Mouse (Mus musculus) midbrain, embryonic 13.5 days (tissue): Measurements from ENCODE around the gene Atp6v0e. TPM values are rescaled to one million over a fixed set of nuclear protein-coding genes. Genes with fewer than 3 reads are reported as not detected.

Source experiments
- ATAC-seq: fragments of 200-750 bp; cut with Nextera tagmentation; 2 replicates; pipeline ENCODE4 v1.8.0; 2017; ENCODE audit warnings: mild to moderate bottlenecking, moderate TSS enrichment, moderate library complexity
- H3K27ac ChIP-seq: fragments of 300-500 bp; sonication (generic); 2 replicates; pipeline ENCODE4 v1.5.1; 2015; ENCODE audit warnings: inconsistent platforms, mild to moderate bottlenecking, moderate library complexity
- H3K27me3 ChIP-seq: fragments of 300-500 bp; sonication (generic); 2 replicates; pipeline ENCODE4 v1.6.1; 2015; ENCODE audit warnings: mild to moderate bottlenecking, inconsistent platforms
- H3K36me3 ChIP-seq: fragments of 300-500 bp; sonication (generic); 2 replicates; pipeline ENCODE4 v1.6.1; 2015; ENCODE audit warnings: mild to moderate bottlenecking, inconsistent platforms
- H3K4me1 ChIP-seq: fragments of 300-500 bp; sonication (generic); replicated peaks from 2 replicates; pipeline ENCODE4 v1.6.1; 2015; ENCODE audit warnings: inconsistent platforms
- H3K4me2 ChIP-seq: fragments of 300-500 bp; sonication (generic); replicated peaks from 2 replicates; pipeline ENCODE4 v1.6.1; 2015; ENCODE audit warnings: moderate library complexity, mild to moderate bottlenecking, inconsistent platforms
- H3K4me3 ChIP-seq: fragments of 300-500 bp; sonication (generic); replicated peaks from 2 replicates; pipeline ENCODE4 v1.5.1; 2015; ENCODE audit warnings: mild to moderate bottlenecking, inconsistent platforms
- H3K9ac ChIP-seq: fragments of 300-500 bp; sonication (generic); replicated peaks from 2 replicates; pipeline ENCODE4 v1.6.1; 2015; ENCODE audit warnings: mild to moderate bottlenecking, inconsistent platforms
- H3K9me3 ChIP-seq: fragments of 300-500 bp; sonication (generic); 2 replicates; pipeline ENCODE4 v1.6.1; 2016; ENCODE audit warnings: mild to moderate bottlenecking, inconsistent platforms
- WGBS: fragments of 180-500 bp; shearing (Covaris S2); methylation state at CpG from one replicate; pipeline ENCODE4 v1.1.7; 2015; 5-methylcytosine and 5-hydroxymethylcytosine counted together
- polyA plus RNA-seq: library from polyadenylated mRNA; unstranded; fragments of >200 nt; fragmentation: Nextera tagmentation; extraction: Ambion mirVana; gene quantifications from 2 replicates; pipeline ENCODE4 v1.2.1, GENCODE M21; 2015

The Atp6v0e gene
- polyA plus RNA-seq, 1 experiment from 2014 or later = 105 TPM

- no peak overlapping the region for H3K4me3 ChIP-seq
- H3K9ac ChIP-seq = no peak overlapping the region
- H3K27me3 ChIP-seq = no peaks in the 10 kb centered on the region
- no peak overlapping the region for H3K27ac ChIP-seq
- WGBS = 97% methylated on average over 2 of the region's 2 CpGs
- no peaks in the 10 kb centered on the region for H3K4me1 ChIP-seq
- no peaks in the 10 kb centered on the region for H3K9me3 ChIP-seq
- H3K36me3 ChIP-seq = peaks cover 91% of the 10 kb centered on the region
- ATAC-seq = no peak
- no peak overlapping the region for H3K4me2 ChIP-seq
Measured at GRCm38 (mm10) chr17:26625521-26626010, 37.5 kb upstream of the Atp6v0e start.

- no peaks in the 10 kb centered on the region for H3K27me3 ChIP-seq
- H3K9me3 ChIP-seq = no peaks in the 10 kb centered on the region
- no peak overlapping the region for H3K27ac ChIP-seq
- H3K4me2 ChIP-seq = no peak overlapping the region
- H3K36me3 ChIP-seq = peaks cover 98% of the 10 kb centered on the region
- no peak for ATAC-seq
- H3K4me1 ChIP-seq = no peaks in the 10 kb centered on the region
- no peak overlapping the region for H3K9ac ChIP-seq
- 90% methylated on average over 6 of the region's 6 CpGs for WGBS
- H3K4me3 ChIP-seq = no peak overlapping the region
Measured at GRCm38 (mm10) chr17:26628479-26628878, 34.6 kb upstream of the Atp6v0e start.

GRCm38 (mm10) chr17:26628936-26629335 lies 34.1 kb upstream of the Atp6v0e start:
- 90% methylated on average over 3 of the region's 3 CpGs for WGBS
- H3K4me2 ChIP-seq = no peak overlapping the region
- ATAC-seq = no peak
- no peak overlapping the region for H3K9ac ChIP-seq
- no peak overlapping the region for H3K4me3 ChIP-seq
- no peaks in the 10 kb centered on the region for H3K27me3 ChIP-seq
- no peaks in the 10 kb centered on the region for H3K9me3 ChIP-seq
- peaks cover 97% of the 10 kb centered on the region for H3K36me3 ChIP-seq
- H3K27ac ChIP-seq = no peak overlapping the region
- no peaks in the 10 kb centered on the region for H3K4me1 ChIP-seq

- peaks cover 97% of the 10 kb centered on the region for H3K36me3 ChIP-seq
- ATAC-seq = no peak
- no peak overlapping the region for H3K27ac ChIP-seq
- H3K4me2 ChIP-seq = no peak overlapping the region
- 94% methylated on average over 8 of the region's 8 CpGs for WGBS
- H3K9ac ChIP-seq = no peak overlapping the region
- H3K4me1 ChIP-seq = no peaks in the 10 kb centered on the region
- no peaks in the 10 kb centered on the region for H3K9me3 ChIP-seq
- no peak overlapping the region for H3K4me3 ChIP-seq
- no peaks in the 10 kb centered on the region for H3K27me3 ChIP-seq
Measured at GRCm38 (mm10) chr17:26631811-26632327, 31.2 kb upstream of the Atp6v0e start.

GRCm38 (mm10) chr17:26633186-26633585 lies 29.8 kb upstream of the Atp6v0e start:
- 90% methylated on average over 9 of the region's 9 CpGs for WGBS
- H3K27me3 ChIP-seq = no peaks in the 10 kb centered on the region
- no peak for ATAC-seq
- H3K36me3 ChIP-seq = peaks cover 86% of the 10 kb centered on the region
- H3K9ac ChIP-seq = no peak overlapping the region
- H3K9me3 ChIP-seq = no peaks in the 10 kb centered on the region
- no peak overlapping the region for H3K27ac ChIP-seq
- H3K4me3 ChIP-seq = no peak overlapping the region
- no peak overlapping the region for H3K4me2 ChIP-seq
- no peaks in the 10 kb centered on the region for H3K4me1 ChIP-seq

- Histone ChIP-seq H3K4me3 (no peak overlapping the region), H3K27me3 (no peaks in the 10 kb centered on the region), H3K9ac (no peak overlapping the region), H3K4me1 (no peaks in the 10 kb centered on the region), H3K36me3 (peaks cover 81% of the 10 kb centered on the region), H3K9me3 (no peaks in the 10 kb centered on the region), H3K4me2 (no peak overlapping the region), H3K27ac (no peak overlapping the region)
- no peak for ATAC-seq
- WGBS = 93% methylated on average over 9 of the region's 9 CpGs
Measured at GRCm38 (mm10) chr17:26633926-26634325, 29.1 kb upstream of the Atp6v0e start.

GRCm38 (mm10) chr17:26634539-26634938 lies 28.5 kb upstream of the Atp6v0e start:
- Histone ChIP-seq H3K27me3 (no peaks in the 10 kb centered on the region), H3K27ac (no peak overlapping the region), H3K4me2 (no peak overlapping the region), H3K9ac (no peak overlapping the region), H3K9me3 (no peaks in the 10 kb centered on the region), H3K4me1 (no peaks in the 10 kb centered on the region), H3K36me3 (peaks cover 81% of the 10 kb centered on the region), H3K4me3 (no peak overlapping the region)
- ATAC-seq = no peak
- WGBS = 93% methylated on average over 7 of the region's 7 CpGs

GRCm38 (mm10) chr17:26635951-26636350 lies 27.1 kb upstream of the Atp6v0e start:
- H3K27ac ChIP-seq = no peak overlapping the region
- 91% methylated on average over 7 of the region's 7 CpGs for WGBS
- H3K27me3 ChIP-seq = no peaks in the 10 kb centered on the region
- ATAC-seq = no peak
- no peak overlapping the region for H3K4me2 ChIP-seq
- H3K4me1 ChIP-seq = no peaks in the 10 kb centered on the region
- no peak overlapping the region for H3K9ac ChIP-seq
- H3K4me3 ChIP-seq = no peak overlapping the region
- H3K9me3 ChIP-seq = no peaks in the 10 kb centered on the region
- peaks cover 80% of the 10 kb centered on the region for H3K36me3 ChIP-seq

- H3K4me2 ChIP-seq = no peak overlapping the region
- 82% methylated on average over 4 of the region's 4 CpGs for WGBS
Measured at GRCm38 (mm10) chr17:26637851-26638250, 25.2 kb upstream of the Atp6v0e start.

GRCm38 (mm10) chr17:26638655-26639054 lies 24.4 kb upstream of the Atp6v0e start:
- Histone ChIP-seq H3K4me2 (no peak overlapping the region), H3K9me3 (no peaks in the 10 kb centered on the region), H3K4me3 (no peak overlapping the region), H3K27me3 (no peaks in the 10 kb centered on the region), H3K36me3 (peaks cover 81% of the 10 kb centered on the region), H3K27ac (no peak overlapping the region), H3K9ac (no peak overlapping the region), H3K4me1 (no peaks in the 10 kb centered on the region)
- peak; percentile 77 for ATAC-seq
- 23% methylated on average over 7 of the region's 7 CpGs for WGBS

More at GRCm38 (mm10) chr17:26637851-26638250, 25.2 kb upstream of the Atp6v0e start:
- ATAC-seq = no peak
- peak overlapping the region; percentile 23 for H3K9ac ChIP-seq
- H3K9me3 ChIP-seq = no peaks in the 10 kb centered on the region
- no peak overlapping the region for H3K4me3 ChIP-seq
- no peak overlapping the region for H3K27ac ChIP-seq
- peaks cover 81% of the 10 kb centered on the region for H3K36me3 ChIP-seq
- H3K4me1 ChIP-seq = no peaks in the 10 kb centered on the region
- no peaks in the 10 kb centered on the region for H3K27me3 ChIP-seq

- Histone ChIP-seq H3K36me3 (peaks cover 82% of the 10 kb centered on the region), H3K27ac (no peak overlapping the region), H3K27me3 (no peaks in the 10 kb centered on the region), H3K9me3 (no peaks in the 10 kb centered on the region), H3K9ac (no peak overlapping the region), H3K4me2 (no peak overlapping the region), H3K4me1 (peaks cover 8% of the 10 kb centered on the region), H3K4me3 (no peak overlapping the region)
- WGBS = 91% methylated on average over 2 of the region's 2 CpGs
- ATAC-seq = no peak
Measured at GRCm38 (mm10) chr17:26639791-26640190, 23.2 kb upstream of the Atp6v0e start.

GRCm38 (mm10) chr17:26640286-26640740 lies 22.7 kb upstream of the Atp6v0e start:
- no peak for ATAC-seq
- Histone ChIP-seq H3K4me1 (peaks cover 14% of the 10 kb centered on the region), H3K9me3 (no peaks in the 10 kb centered on the region), H3K27me3 (no peaks in the 10 kb centered on the region), H3K27ac (no peak overlapping the region), H3K36me3 (peaks cover 82% of the 10 kb centered on the region), H3K4me2 (no peak overlapping the region), H3K9ac (no peak overlapping the region), H3K4me3 (no peak overlapping the region)
- WGBS = 98% methylated on average over 3 of the region's 3 CpGs

- Histone ChIP-seq H3K4me2 (no peak overlapping the region), H3K27me3 (no peaks in the 10 kb centered on the region), H3K4me3 (no peak overlapping the region), H3K9me3 (no peaks in the 10 kb centered on the region), H3K9ac (no peak overlapping the region), H3K4me1 (peaks cover 16% of the 10 kb centered on the region), H3K36me3 (peaks cover 94% of the 10 kb centered on the region), H3K27ac (no peak overlapping the region)
- WGBS = 93% methylated on average over 8 of the region's 8 CpGs
- no peak for ATAC-seq
Measured at GRCm38 (mm10) chr17:26643456-26643855, 19.6 kb upstream of the Atp6v0e start.
